Mouse (Mus musculus) C2C12 (cell line): ENCODE data around the gene Il25. TPM values are rescaled to one million over a fixed set of nuclear protein-coding genes. Genes with fewer than 3 reads are reported as not detected.

Experiments used
- H3K27me3 ChIP-seq: one replicate; pipeline ENCODE4 v1.6.1; 2011; ENCODE audit not compliant: control insufficient read depth, insufficient read depth, insufficient read length
- H3K36me3 ChIP-seq: one replicate; pipeline ENCODE4 v1.6.1; 2011; ENCODE audit not compliant: control insufficient read depth, insufficient read depth
- H3K4me3 ChIP-seq: one replicate; pipeline ENCODE4 v1.5.1; 2011; ENCODE audit warnings: mild to moderate bottlenecking, control low read depth; ENCODE audit not compliant: poor library complexity, insufficient read depth, severe bottlenecking
- H3K79me2 ChIP-seq: one replicate; pipeline ENCODE4 v1.6.1; 2011; ENCODE audit not compliant: control insufficient read depth, insufficient read depth
- H3K79me3 ChIP-seq: one replicate; pipeline ENCODE4 v1.6.1; 2011; ENCODE audit warnings: low read depth, control low read depth
- H3ac ChIP-seq: one replicate; pipeline ENCODE3; 2011; ENCODE audit warnings: low read depth; ENCODE audit not compliant: control insufficient read depth, insufficient read length
- CEBPB ChIP-seq: IDR thresholded peaks from one replicate; pipeline ENCODE4 v1.6.1; 2011; ENCODE audit warnings: low read depth, mild to moderate bottlenecking, control low read depth, moderate library complexity
- CTCF ChIP-seq: IDR thresholded peaks from one replicate; pipeline ENCODE4 v1.5.1; 2011; ENCODE audit not compliant: control insufficient read depth, insufficient read depth, insufficient read length
- FOSL1 ChIP-seq: IDR thresholded peaks from one replicate; pipeline ENCODE4 v1.8.0; 2011; ENCODE audit warnings: mild to moderate bottlenecking, low read length; ENCODE audit not compliant: poor library complexity, insufficient read depth, severe bottlenecking
- MAX ChIP-seq: IDR thresholded peaks from one replicate; pipeline ENCODE4 v1.6.1; 2011; ENCODE audit warnings: mild to moderate bottlenecking, control low read depth
- MYOD1 ChIP-seq: IDR thresholded peaks from one replicate; pipeline ENCODE4 v1.6.1; 2011; ENCODE audit warnings: low read depth; ENCODE audit not compliant: control insufficient read depth, insufficient read length
- MYOG ChIP-seq: IDR thresholded peaks from one replicate; pipeline ENCODE4 v1.6.1; 2011; ENCODE audit not compliant: control insufficient read depth, insufficient read length; ENCODE audit errors: extremely low read depth
- USF1 ChIP-seq: IDR thresholded peaks from one replicate; pipeline ENCODE4 v1.6.1; 2011; ENCODE audit warnings: low read depth, mild to moderate bottlenecking, control low read depth, moderate library complexity
- polyA plus RNA-seq: library from polyadenylated mRNA; unstranded; fragments of >200 nt; fragmentation: generic; extraction: Trizol; gene quantifications from one replicate; pipeline ENCODE4 v1.2.1, GENCODE M21; 2012; ENCODE audit warnings: missing spikeins

Il25 gene
- polyA plus RNA-seq, 1 experiment, result not detected

DNA sequence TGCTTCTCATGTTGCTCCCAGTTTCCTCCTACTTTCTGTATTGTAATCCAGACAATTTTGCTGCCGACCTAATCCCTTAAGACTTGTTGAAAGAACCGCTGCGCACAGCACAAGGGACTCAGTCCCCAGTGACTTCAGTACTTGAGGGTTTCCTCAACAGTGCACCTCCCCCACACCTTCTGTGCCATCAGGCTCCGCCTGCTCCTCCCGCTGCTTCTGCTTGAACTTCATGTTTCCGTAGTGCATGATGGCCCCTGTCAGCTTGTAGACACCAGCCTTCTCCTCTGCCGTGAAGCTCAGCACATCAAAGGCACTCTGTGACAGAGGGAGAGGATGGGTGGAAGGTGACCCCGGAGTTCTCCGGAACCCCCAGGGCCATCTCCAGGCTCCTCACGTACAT lies 28.3 kb downstream of the Il25 start:
- TF ChIP-seq CTCF (no peak), FOSL1 (no peak), USF1 (no peak), MAX (no peak), MYOD1 (no peak), MYOG (no peak), CEBPB (no peak)
- Histone ChIP-seq H3ac (no peak overlapping the region), H3K79me3 (no peaks in the 10 kb centered on the region), H3K27me3 (peaks cover 53% of the 10 kb centered on the region), H3K79me2 (no peaks in the 10 kb centered on the region), H3K36me3 (no peaks in the 10 kb centered on the region), H3K4me3 (no peak overlapping the region)

DNA sequence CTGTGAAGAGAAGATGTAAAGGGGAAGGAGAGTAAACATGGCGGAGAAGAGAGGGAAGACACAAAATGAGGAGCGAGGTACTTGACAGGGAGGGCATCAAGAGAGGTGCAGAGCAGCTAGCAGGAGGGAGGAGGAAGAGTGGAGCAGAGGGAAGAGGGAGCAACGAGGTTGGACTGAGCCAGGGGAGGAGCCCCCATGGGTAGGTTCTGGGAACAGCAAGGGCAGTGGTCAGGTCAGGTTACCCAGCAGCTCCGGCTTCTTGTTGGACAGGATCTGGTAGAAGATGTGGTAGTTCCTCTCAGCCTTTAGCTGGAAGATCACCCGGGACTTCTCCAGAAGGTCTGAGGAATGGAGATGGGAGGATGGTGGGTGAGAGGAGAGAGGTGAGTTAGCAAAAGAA lies 29.0 kb downstream of the Il25 start:
- TF ChIP-seq MYOG (no peak), CTCF (no peak), CEBPB (no peak), MAX (no peak), USF1 (no peak), FOSL1 (no peak), MYOD1 (no peak)
- no peaks in the 10 kb centered on the region for H3K79me2 ChIP-seq
- H3K27me3 ChIP-seq, result peaks cover 56% of the 10 kb centered on the region
- no peak overlapping the region for H3ac ChIP-seq
- H3K4me3 ChIP-seq, result no peak overlapping the region
- H3K36me3 ChIP-seq, result no peaks in the 10 kb centered on the region
- H3K79me3 ChIP-seq, result no peaks in the 10 kb centered on the region

DNA sequence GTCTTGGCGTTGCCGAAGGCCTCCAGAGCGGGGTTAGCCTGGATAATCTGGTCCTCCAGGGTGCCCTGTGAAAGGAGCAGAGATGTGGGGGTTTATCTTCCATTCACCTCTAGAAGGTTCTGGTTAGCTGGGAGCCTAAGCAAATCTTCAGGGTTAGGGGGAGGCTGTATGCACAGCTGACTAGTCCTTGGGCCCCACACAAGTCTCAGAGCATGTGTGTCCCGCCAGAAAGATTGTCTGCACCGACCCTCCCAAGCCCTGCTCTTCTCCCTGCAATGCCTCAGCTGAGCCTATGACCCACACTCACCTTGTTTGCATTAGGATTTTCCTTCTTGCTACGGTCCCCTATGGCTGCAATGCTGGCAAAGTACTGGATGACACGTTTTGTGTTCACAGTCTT lies 30.2 kb downstream of the Il25 start:
- H3K4me3 ChIP-seq, result no peak overlapping the region
- H3K36me3 ChIP-seq, result no peaks in the 10 kb centered on the region
- TF ChIP-seq MYOG (no peak), USF1 (no peak), FOSL1 (no peak), MYOD1 (no peak), CEBPB (no peak), CTCF (no peak), MAX (no peak)
- no peaks in the 10 kb centered on the region for H3K79me2 ChIP-seq
- H3K79me3 ChIP-seq, result no peaks in the 10 kb centered on the region
- H3ac ChIP-seq, result no peak overlapping the region
- H3K27me3 ChIP-seq, result peaks cover 56% of the 10 kb centered on the region

DNA sequence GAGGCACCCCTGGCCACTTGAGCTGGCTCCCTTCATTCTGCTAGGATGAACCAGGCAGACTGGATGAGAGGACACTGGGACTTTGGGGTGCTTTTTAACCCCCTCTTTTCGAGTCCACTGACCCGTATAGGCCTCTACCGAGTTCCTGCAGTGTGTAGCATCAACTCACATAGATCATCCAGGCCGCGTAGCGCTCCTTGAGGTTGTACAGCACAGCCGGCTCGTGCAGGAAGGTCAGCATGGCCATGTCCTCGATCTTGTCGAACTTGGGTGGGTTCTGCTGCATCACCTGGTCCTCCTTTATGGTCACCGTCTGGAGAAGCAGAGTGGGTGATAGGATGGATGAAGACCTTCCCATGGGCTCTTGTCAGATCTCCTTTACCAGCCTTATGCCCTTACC lies 31.2 kb downstream of the Il25 start:
- Histone ChIP-seq H3ac (no peak overlapping the region), H3K27me3 (peaks cover 55% of the 10 kb centered on the region), H3K79me3 (no peaks in the 10 kb centered on the region), H3K36me3 (no peaks in the 10 kb centered on the region), H3K4me3 (no peak overlapping the region), H3K79me2 (no peaks in the 10 kb centered on the region)
- TF ChIP-seq USF1, result no peak
- TF ChIP-seq MYOD1, result no peak
- no peak for TF ChIP-seq MAX
- TF ChIP-seq CTCF, result no peak
- TF ChIP-seq FOSL1, result no peak
- no peak for TF ChIP-seq MYOG
- TF ChIP-seq CEBPB, result no peak

DNA sequence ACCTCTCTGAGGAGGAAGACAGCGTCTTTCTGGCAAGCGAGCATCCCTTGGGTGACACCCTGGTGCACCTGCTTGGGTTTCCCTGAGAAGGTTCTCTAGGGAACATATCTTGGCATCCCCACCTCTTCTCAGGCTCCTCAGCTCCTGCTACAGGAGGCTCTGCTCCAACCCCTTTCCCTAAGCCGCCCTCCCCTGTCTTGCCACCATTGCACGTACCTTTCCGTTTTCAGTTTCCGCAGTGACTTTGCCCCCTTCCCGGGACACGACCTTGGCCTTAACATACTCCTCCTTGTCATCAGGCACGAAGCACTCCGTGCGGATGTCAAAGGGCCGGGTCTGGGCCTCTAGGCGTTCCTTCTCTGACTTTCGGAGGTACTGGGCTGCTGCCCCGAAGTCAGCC lies 32.5 kb downstream of the Il25 start:
- Histone ChIP-seq H3K79me2 (no peaks in the 10 kb centered on the region), H3K36me3 (no peaks in the 10 kb centered on the region), H3K27me3 (peaks cover 55% of the 10 kb centered on the region), H3ac (no peak overlapping the region), H3K79me3 (no peaks in the 10 kb centered on the region), H3K4me3 (no peak overlapping the region)
- TF ChIP-seq MYOD1 (no peak), USF1 (no peak)

DNA sequence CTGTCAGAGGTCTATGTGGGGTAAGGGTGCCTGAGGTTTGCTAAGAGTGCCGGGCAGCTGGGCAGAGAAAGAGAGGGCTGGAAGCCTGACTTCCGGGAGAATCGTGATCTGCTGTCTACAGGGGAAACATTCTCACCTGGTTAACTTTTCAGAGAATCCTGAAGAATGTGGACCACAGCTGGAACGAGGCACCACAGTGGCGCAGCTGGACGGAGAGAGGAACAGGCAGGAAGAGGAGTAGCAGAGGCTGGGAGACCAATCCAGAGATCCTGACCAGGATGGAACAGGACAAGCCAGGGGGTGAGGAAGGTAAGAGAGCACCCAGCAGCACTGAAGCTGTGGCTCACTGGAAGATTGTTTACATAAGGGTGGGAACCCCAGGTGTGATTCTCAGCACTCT lies 33.1 kb downstream of the Il25 start:
- no peaks in the 10 kb centered on the region for H3K79me2 ChIP-seq
- TF ChIP-seq MAX (no peak), USF1 (no peak), FOSL1 (no peak), MYOG (no peak), MYOD1 (no peak), CTCF (no peak), CEBPB (no peak)

More for the DNA sequence above, 33.1 kb downstream of the Il25 start:
- H3K36me3 ChIP-seq, result no peaks in the 10 kb centered on the region
- no peak overlapping the region for H3K4me3 ChIP-seq
- peaks cover 61% of the 10 kb centered on the region for H3K27me3 ChIP-seq
- H3K79me3 ChIP-seq, result no peaks in the 10 kb centered on the region
- no peak overlapping the region for H3ac ChIP-seq
